Mouse (Mus musculus) brain, adult 2 months (tissue): ENCODE measurements at regions not wholly inside any gene's neighbourhood (a gene's known extent, or its start where the extent isn't known, plus 50 kb on each side); places are given as distances from the start of the nearest gene placed in this dataset.
A peak's percentile ranks its signal among the peaks of the same experiment; 100 is the strongest.

Experiments
- DNase-seq: peaks from one replicate; pipeline ENCODE4 v3.0.0; 2011; ENCODE audit warnings: low read depth, low spot score

- DNase-seq: peak; percentile 6
These were observed 665.8 kb downstream of the Nebl start for GRCm38 (mm10) chr2:17065149-17066145.
